Mouse (Mus musculus) heart, embryonic 10.5 days (tissue): Measurements from ENCODE around the gene Cenpn. TPM values are rescaled to one million over a fixed set of nuclear protein-coding genes. Genes with fewer than 3 reads are reported as not detected.

Experiments
- DNase-seq: peaks from one replicate; pipeline ENCODE4 v3.0.0-alpha.2; 2017; ENCODE audit warnings: low spot score
- H3K27ac ChIP-seq: fragments of 300-500 bp; sonication (generic); 2 replicates; pipeline ENCODE4 v1.5.1; 2016; ENCODE audit warnings: mild to moderate bottlenecking
- H3K27me3 ChIP-seq: fragments of 300-500 bp; sonication (generic); 2 replicates; pipeline ENCODE4 v1.6.1; 2016; ENCODE audit warnings: mild to moderate bottlenecking; ENCODE audit not compliant: poor library complexity, insufficient read depth, severe bottlenecking
- H3K36me3 ChIP-seq: fragments of 300-500 bp; sonication (generic); 2 replicates; pipeline ENCODE4 v1.6.1; 2016; ENCODE audit warnings: mild to moderate bottlenecking, moderate library complexity
- H3K4me1 ChIP-seq: fragments of 300-500 bp; sonication (generic); 2 replicates; pipeline ENCODE4 v1.6.1; 2016; ENCODE audit warnings: mild to moderate bottlenecking
- H3K4me3 ChIP-seq: fragments of 300-500 bp; sonication (generic); 2 replicates; pipeline ENCODE4 v1.5.1; 2016; ENCODE audit warnings: mild to moderate bottlenecking, moderate library complexity
- H3K9me3 ChIP-seq: fragments of 300-500 bp; sonication (generic); 2 replicates; pipeline ENCODE4 v1.6.1; 2016; ENCODE audit warnings: mild to moderate bottlenecking, moderate library complexity
- WGBS: fragments of 180-500 bp; shearing (Covaris S2); methylation state at CpG from one replicate; pipeline ENCODE4 v1.1.7; 2016; 5-methylcytosine and 5-hydroxymethylcytosine counted together
- polyA plus RNA-seq: library from polyadenylated mRNA; unstranded; fragments of >200 nt; fragmentation: Nextera tagmentation; extraction: Ambion mirVana; gene quantifications from 2 replicates; pipeline ENCODE4 v1.2.1, GENCODE M21; 2016

Cenpn gene
- polyA plus RNA-seq: 36.9 and 45.5 TPM in 2 replicates

DNA sequence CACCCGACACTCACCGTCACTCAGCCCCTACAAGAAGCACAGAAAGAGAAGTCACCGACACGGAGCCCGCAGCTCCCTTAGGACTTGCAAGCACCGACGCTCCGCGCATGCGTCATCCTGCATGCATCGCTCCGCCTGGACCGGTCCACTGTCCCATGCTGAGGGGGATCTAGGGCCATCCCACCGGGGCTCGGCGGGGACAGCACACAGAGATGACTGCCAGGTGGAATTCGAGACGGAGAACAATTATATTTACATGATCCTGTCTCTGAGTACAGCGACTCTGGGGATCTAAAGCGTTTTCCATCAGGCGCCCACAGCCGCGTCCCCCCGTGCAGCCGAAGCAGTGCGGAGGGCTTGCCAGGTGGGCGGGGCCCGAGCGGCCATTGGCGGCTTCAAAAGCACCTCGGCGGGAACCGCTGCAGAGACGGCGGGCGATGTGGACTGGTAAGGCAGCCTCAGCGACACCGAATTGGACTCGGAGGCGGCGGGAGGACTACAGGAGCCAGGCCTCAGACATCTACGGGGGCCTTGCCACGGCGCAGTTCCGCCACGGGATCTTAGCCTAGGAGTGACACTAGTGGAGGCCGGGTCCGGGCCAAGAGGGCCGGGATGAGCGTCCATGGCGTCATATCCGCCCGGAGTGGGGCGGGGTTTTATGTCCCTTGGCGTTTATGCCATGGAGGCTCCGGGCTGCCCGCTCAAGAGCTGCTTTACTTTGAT is at the start of gene Cenpn, which contains the start of gene Cmc2:
Cenpn (plus strand) TSS at position 394 of the 723 bp plus-strand sequence.
Cmc2 (minus strand) TSS at position 119 of the 723 bp plus-strand sequence.
- peak; percentile 97 for DNase-seq
- Histone ChIP-seq H3K27me3 (no peaks in the 10 kb centered on the region), H3K36me3 (peaks cover 21% of the 10 kb centered on the region), H3K27ac (peak within 1 kb of the TSS; percentile 98), H3K4me1 (peaks cover 18% of the 10 kb centered on the region; the same call in 1 of the 2 replicates), H3K4me3 (peak within 1 kb of the TSS; percentile 73), H3K9me3 (no peaks in the 10 kb centered on the region)
- WGBS: under 1% methylated on average over 57 of the region's 57 CpGs

DNA sequence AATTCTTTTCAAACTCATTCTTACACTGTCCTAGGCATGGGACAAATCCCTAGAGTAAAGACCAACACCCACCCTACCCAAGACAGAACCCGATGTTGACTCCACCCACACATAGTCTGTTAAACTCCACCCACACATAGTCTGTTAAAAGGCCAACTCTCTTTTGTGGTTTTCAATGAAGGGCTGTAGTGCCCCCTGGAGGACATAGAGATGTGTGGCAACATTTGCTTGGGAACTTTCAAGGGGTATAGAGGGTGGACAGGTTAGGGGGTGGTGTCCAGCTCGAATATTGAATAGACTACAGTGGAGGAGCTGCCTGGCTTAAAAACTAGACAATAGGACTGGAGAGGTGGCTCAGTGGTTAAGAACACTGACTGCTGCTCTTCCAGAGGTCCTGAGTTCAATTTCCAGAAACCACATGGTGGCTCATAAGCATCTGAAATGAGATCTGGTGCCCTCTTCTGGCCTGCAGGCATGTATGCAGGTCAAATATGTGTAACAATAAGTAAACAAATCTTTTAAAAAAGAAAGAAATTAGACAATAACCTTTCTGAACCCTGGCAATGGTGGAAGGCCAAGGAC is 48.7 kb upstream of the Cenpn start:
- no peak overlapping the region for H3K27ac ChIP-seq
- WGBS: 68% methylated on average over 2 of the region's 2 CpGs
- H3K9me3 ChIP-seq: no peaks in the 10 kb centered on the region
- H3K27me3 ChIP-seq: no peaks in the 10 kb centered on the region; the same call in 1 of the 2 replicates
- H3K4me3 ChIP-seq: no peak overlapping the region
- peaks cover 4% of the 10 kb centered on the region; the same call in 1 of the 2 replicates for H3K4me1 ChIP-seq
- no peak for DNase-seq
- no peaks in the 10 kb centered on the region for H3K36me3 ChIP-seq

DNA sequence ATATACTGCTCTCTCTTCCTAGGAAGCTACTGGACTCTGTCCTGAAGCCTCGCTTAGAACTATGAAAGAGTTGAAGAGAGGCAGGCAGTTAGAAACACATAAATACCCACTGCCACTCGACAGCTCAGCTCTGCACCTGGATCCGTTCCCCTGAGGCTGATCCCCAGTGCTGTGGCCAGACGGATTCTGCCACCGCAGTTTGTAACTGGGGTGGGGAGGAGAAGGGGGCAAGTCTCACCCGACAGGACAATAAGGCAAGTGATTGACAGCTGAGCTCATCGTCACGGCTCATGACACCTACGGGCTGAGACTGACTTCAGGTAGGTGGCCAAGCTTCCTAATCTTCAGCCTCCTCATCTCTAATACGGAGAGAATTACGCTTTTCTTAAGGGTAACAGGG is 47.9 kb upstream of the Cenpn start:
- Histone ChIP-seq H3K27me3 (no peaks in the 10 kb centered on the region; the same call in 1 of the 2 replicates), H3K4me3 (no peak overlapping the region), H3K4me1 (peaks cover 4% of the 10 kb centered on the region; the same call in 1 of the 2 replicates), H3K9me3 (no peaks in the 10 kb centered on the region), H3K27ac (no peak overlapping the region), H3K36me3 (no peaks in the 10 kb centered on the region)
- 83% methylated on average over 11 of the region's 11 CpGs for WGBS
- no peak for DNase-seq

DNA sequence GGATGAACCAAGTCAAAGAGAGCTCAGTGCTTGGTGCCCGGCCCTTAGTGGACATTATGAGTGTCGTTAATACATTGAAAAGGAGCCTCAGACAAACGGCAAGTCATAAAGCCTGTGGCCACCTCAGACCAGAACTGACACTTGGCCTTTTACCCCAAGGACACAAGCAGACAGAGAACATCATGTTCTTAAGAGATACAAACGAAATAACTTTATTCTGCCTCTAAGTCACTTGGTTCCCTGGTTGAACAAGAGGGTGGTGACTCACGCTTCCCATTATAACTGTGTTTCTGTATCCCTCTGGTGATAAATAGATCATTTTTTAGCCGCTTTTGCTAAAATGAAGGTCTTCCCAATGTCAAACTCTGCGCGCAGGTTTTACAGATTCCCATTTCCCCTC is 47.5 kb upstream of the Cenpn start:
- no peaks in the 10 kb centered on the region; the same call in 1 of the 2 replicates for H3K27me3 ChIP-seq
- no peaks in the 10 kb centered on the region for H3K9me3 ChIP-seq
- H3K4me3 ChIP-seq: no peak overlapping the region
- DNase-seq: no peak
- H3K4me1 ChIP-seq: peaks cover 4% of the 10 kb centered on the region; the same call in 1 of the 2 replicates
- no peak overlapping the region for H3K27ac ChIP-seq
- 82% methylated on average over 8 of the region's 8 CpGs for WGBS
- H3K36me3 ChIP-seq: no peaks in the 10 kb centered on the region

DNA sequence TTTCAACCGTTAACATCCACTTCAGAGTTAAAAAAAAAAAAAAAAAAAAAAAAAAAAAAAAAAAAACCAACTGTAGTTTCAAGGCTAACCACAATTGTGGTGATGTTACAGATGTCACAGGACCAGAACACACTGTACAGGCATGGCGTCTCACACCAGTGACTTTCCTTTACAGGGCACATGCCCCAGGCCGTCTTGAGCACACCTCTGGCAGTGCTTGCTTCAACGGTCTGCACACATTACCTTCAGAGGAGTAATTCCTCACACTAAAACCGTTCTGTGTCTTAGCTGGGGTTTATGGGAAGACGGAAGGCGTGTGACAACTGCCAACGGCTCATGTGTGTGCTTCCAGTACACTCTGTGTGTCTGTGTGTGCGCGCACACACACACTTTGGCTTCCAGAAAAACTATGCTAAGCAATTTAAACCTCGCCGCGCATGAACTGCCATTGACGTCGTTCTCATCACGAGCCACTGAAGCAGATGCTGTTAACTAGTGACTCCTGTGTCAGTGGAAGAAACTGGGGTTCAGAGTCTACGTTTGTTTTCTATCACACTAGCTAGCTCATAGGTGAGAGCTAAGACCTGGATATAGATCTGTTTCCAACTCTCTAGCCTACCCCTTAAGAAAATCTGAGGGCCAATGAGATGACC is 45.6 kb upstream of the Cenpn start:
- Histone ChIP-seq H3K4me3 (no peak overlapping the region), H3K27ac (no peak overlapping the region), H3K36me3 (no peaks in the 10 kb centered on the region), H3K27me3 (no peaks in the 10 kb centered on the region; the same call in 1 of the 2 replicates), H3K9me3 (no peaks in the 10 kb centered on the region), H3K4me1 (peaks cover 4% of the 10 kb centered on the region; the same call in 1 of the 2 replicates)
- DNase-seq: no peak
- WGBS: 83% methylated on average over 17 of the region's 17 CpGs

DNA sequence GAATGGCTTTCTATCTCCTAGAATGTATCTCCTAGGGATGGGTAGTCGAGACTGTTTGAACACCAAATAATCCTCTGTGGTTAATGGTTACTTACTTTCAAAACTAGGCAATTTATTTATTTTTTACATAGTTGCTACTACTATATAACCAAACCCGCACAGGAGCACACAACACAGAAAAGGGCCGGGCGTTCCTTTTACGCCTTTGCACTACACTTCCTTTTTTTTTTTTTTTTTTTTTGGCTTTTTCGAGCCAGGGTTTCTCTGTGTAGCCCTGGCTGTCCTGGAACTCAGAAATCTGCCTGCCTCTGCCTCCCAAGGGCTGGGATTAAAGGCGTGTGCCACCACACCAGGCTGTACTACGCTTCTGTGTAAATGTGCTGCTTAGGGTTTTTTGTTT is 40.1 kb upstream of the Cenpn start:
- H3K27me3 ChIP-seq: no peaks in the 10 kb centered on the region
- no peaks in the 10 kb centered on the region for H3K4me1 ChIP-seq
- DNase-seq: no peak
- WGBS: 82% methylated on average over 8 of the region's 8 CpGs
- H3K27ac ChIP-seq: no peak overlapping the region
- H3K4me3 ChIP-seq: no peak overlapping the region
- peaks cover 9% of the 10 kb centered on the region; the same call in 1 of the 2 replicates for H3K36me3 ChIP-seq
- no peaks in the 10 kb centered on the region for H3K9me3 ChIP-seq

DNA sequence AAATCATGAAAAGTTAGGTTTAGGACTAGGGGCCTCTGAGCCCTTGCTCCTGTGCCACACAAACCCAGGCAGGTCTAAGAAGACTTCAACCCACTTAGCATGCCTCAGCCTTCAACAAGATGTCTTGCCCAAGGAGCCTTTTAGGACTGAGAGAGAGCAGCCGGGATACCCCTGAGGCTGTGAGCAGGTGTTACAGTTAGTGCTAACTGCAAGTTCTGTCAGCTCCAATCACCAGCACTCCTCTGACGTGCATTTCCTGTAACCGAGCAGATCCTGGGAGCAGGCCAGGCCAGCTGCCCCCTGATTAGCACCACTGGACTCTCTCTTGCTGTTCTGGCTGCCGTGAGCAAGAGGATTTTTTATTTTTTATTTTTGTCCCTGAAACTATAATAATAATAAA is 33.7 kb upstream of the Cenpn start:
- 61% methylated on average over 4 of the region's 4 CpGs for WGBS
- 0 out of 2 replicates have a peak, but pooled peaks cover 3% of the 10 kb centered on the region for H3K4me1 ChIP-seq
- H3K27me3 ChIP-seq: no peaks in the 10 kb centered on the region
- DNase-seq: no peak
- no peak overlapping the region for H3K4me3 ChIP-seq
- H3K36me3 ChIP-seq: peaks cover 55% of the 10 kb centered on the region
- H3K27ac ChIP-seq: no peak overlapping the region
- H3K9me3 ChIP-seq: no peaks in the 10 kb centered on the region

DNA sequence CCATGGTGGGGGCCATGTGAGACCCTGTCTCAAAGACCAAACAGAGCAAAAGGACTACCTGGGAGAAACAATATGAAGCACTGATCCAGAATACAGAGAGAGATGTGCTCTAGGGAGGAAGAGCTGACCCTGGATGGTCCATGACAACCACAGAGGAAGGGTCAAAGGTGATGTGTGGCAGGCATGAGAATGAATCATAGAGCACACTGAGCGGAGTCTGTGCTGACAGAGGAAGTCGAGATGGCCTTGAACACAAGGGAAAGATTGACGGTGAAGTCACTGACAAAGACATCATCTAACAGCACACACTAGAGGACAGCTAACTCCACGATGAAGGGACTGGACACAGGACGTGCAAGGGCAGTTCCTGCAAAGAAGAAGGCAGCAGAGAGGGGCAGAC is 30.1 kb upstream of the Cenpn start:
- Histone ChIP-seq H3K4me1 (0 out of 2 replicates have a peak, but pooled peaks cover 3% of the 10 kb centered on the region), H3K27me3 (no peaks in the 10 kb centered on the region), H3K4me3 (no peak overlapping the region), H3K27ac (no peak overlapping the region), H3K36me3 (peaks cover 56% of the 10 kb centered on the region), H3K9me3 (no peaks in the 10 kb centered on the region)
- WGBS: 85% methylated on average over 5 of the region's 5 CpGs
- no peak for DNase-seq

DNA sequence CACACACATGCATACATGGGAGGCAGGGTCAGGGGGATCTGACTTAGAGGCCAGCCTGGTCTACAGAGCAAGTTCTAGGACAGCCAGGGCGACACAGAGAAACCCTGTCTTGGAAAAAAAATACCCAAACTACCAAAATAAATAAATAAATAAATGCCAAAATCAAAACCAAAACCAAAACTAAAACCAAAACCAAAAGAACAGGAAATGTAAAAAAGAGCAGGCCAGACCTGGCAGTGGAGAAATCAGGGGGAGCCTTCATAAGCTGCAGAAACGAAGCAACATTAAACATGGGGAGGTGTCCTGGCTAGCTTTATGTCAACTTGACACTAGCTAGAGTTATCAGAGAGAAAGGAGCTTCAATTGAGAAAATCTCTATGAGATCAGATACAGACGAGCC is 29.4 kb upstream of the Cenpn start:
- Histone ChIP-seq H3K36me3 (peaks cover 50% of the 10 kb centered on the region), H3K9me3 (no peaks in the 10 kb centered on the region), H3K4me1 (0 out of 2 replicates have a peak, but pooled peaks cover 3% of the 10 kb centered on the region), H3K27me3 (no peaks in the 10 kb centered on the region), H3K4me3 (no peak overlapping the region), H3K27ac (no peak overlapping the region)
- 76% methylated on average over 3 of the region's 3 CpGs for WGBS
- DNase-seq: no peak

DNA sequence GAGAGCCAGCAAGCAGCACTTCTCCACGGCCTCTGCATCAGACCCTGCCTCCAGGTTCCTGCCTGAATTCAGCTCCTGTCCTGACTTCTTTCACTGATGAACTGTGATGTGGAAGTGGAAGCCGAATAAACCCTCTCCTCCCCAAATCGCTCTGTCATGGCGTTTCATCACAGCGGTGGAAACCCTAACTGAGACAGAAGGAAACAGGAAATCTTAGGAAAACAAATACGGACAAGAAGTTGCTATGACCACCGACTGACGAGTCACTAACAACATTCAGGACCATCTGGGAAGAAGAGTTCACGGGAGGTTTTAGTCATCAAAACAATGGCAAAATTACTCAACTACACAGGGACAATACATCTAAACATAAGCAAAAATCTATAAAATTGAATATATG is 28.9 kb upstream of the Cenpn start:
- Histone ChIP-seq H3K4me3 (no peak overlapping the region), H3K9me3 (no peaks in the 10 kb centered on the region), H3K36me3 (peaks cover 45% of the 10 kb centered on the region), H3K27ac (no peak overlapping the region), H3K4me1 (0 out of 2 replicates have a peak, but pooled peaks cover 3% of the 10 kb centered on the region), H3K27me3 (no peaks in the 10 kb centered on the region)
- no peak for DNase-seq
- 77% methylated on average over 9 of the region's 9 CpGs for WGBS

DNA sequence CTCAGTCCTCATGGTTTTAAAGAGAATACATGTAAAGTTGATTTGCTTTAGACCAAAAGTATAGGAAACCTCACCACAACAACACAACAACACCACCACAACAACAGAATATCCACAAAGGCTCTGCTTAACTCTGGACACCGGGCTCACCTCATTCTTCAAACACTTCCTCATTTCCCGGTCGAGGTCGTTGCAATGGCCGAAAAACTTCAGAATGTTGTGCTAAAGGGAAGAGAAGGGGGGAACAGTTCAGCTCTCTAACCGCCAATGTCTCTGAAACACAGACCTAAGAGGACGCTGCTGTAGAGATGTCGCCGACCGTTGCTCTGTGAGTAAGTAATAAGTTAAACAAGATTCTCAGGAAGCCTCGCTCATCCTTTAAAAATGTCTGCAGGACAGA is 27.6 kb upstream of the Cenpn start:
- no peak for DNase-seq

DNA sequence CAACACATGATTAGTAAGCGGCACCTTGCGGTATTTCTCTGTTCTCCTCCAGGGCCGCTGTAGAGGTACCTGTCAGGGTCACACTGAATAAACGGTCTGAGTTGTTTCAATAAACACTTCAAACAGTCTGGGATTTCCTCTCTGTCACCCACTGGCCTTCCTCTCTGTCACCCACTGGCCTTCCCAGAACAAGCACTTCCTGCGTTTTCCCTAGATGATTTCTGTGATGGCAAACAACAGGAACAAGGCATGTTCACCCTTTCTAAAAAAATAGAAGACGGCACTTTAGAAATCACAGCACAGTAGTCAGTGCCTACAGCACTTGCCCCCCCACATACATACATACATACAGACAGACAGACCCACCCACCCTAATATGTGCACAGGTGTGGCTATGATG is 26.0 kb upstream of the Cenpn start:
- 88% methylated on average over 6 of the region's 6 CpGs for WGBS
- H3K9me3 ChIP-seq: no peaks in the 10 kb centered on the region
- no peaks in the 10 kb centered on the region for H3K4me1 ChIP-seq
- no peak for DNase-seq
- H3K27ac ChIP-seq: no peak overlapping the region
- no peaks in the 10 kb centered on the region for H3K27me3 ChIP-seq
- peaks cover 20% of the 10 kb centered on the region for H3K36me3 ChIP-seq
- no peak overlapping the region for H3K4me3 ChIP-seq

More for the DNA sequence above, 27.6 kb upstream of the Cenpn start:
- Histone ChIP-seq H3K36me3 (peaks cover 32% of the 10 kb centered on the region), H3K27ac (no peak overlapping the region), H3K4me3 (no peak overlapping the region), H3K4me1 (no peaks in the 10 kb centered on the region), H3K27me3 (no peaks in the 10 kb centered on the region), H3K9me3 (no peaks in the 10 kb centered on the region)
- WGBS: 91% methylated on average over 11 of the region's 11 CpGs

DNA sequence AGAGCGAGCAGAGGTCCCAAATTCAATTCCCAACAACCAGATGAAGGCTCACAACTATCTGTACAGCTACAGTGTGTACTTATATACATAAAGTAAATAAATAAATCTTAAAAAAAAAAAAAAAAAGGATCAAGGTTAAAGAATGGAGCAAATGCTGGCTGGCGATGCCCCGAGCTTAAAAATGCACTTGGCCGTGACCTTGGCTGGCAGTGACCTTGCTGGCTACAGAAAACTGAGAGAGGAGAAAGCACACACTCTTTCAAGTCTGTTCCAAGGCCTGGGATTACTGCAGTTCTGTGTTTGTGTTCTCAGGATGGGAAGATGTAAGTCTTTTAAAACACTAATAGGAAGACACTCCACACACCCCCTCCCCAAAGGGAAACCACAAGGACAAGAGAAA is 16.8 kb upstream of the Cenpn start:
- no peak overlapping the region for H3K4me3 ChIP-seq
- H3K27ac ChIP-seq: no peak overlapping the region
- H3K27me3 ChIP-seq: no peaks in the 10 kb centered on the region
- DNase-seq: no peak
- H3K9me3 ChIP-seq: peaks cover 6% of the 10 kb centered on the region; the same call in 1 of the 2 replicates
- H3K4me1 ChIP-seq: no peaks in the 10 kb centered on the region; the same call in 1 of the 2 replicates
- 96% methylated on average over 4 of the region's 4 CpGs for WGBS
- peaks cover 42% of the 10 kb centered on the region for H3K36me3 ChIP-seq
